Mouse (Mus musculus): ENCODE measurements around the gene Mecom. TPM values are rescaled to one million over a fixed set of nuclear protein-coding genes. Genes with fewer than 3 reads are reported as not detected.

Mecom gene
- polyA plus RNA-seq, 1 experiment from 2014 or later: 10.2 TPM

- Histone ChIP-seq H3K9me3 (ENCODE audit: control insufficient read depth, low read length) (no peaks in the 10 kb centered on the region), H3K9ac (ENCODE audit: low read depth, low read length) (no peak overlapping the region), H3K27me3 (replicated peaks; ENCODE audit: control insufficient read depth, insufficient read depth, low read length) (no peaks in the 10 kb centered on the region), H3K36me3 (ENCODE audit: control insufficient read depth, insufficient read depth, low read length) (no peaks in the 10 kb centered on the region), H3K4me2 (ENCODE audit: low read depth, low read length) (no peak overlapping the region), H3K4me3 (ENCODE audit: low read length) (no peak overlapping the region), H3K4me1 (ENCODE audit: control insufficient read depth, insufficient read depth, low read length) (no peaks in the 10 kb centered on the region), H3K27ac (ENCODE audit: low read length) (no peak overlapping the region)
- no peak for ATAC-seq
- WGBS: 69% methylated on average over 7 of the region's 7 CpGs
These were observed 148.9 kb downstream of the Mecom start for GRCm38 (mm10) chr3:30398911-30399310.

GRCm38 (mm10) chr3:30394911-30395310, 152.9 kb downstream of the Mecom start:
- H3K4me2 ChIP-seq (ENCODE audit: low read depth, low read length): no peak overlapping the region
- no peaks in the 10 kb centered on the region for H3K36me3 ChIP-seq (ENCODE audit: control insufficient read depth, insufficient read depth, low read length)
- no peak overlapping the region for H3K4me3 ChIP-seq (ENCODE audit: low read length)
- H3K9me3 ChIP-seq (ENCODE audit: control insufficient read depth, low read length): no peaks in the 10 kb centered on the region
- H3K9ac ChIP-seq (ENCODE audit: low read depth, low read length): no peak overlapping the region
- no peak for ATAC-seq
- no peaks in the 10 kb centered on the region for H3K27me3 ChIP-seq (replicated peaks; ENCODE audit: control insufficient read depth, insufficient read depth, low read length)
- H3K27ac ChIP-seq (ENCODE audit: low read length): no peak overlapping the region
- no peaks in the 10 kb centered on the region for H3K4me1 ChIP-seq (ENCODE audit: control insufficient read depth, insufficient read depth, low read length)
- 74% methylated on average over 4 of the region's 4 CpGs for WGBS

- Histone ChIP-seq H3K9me3 (ENCODE audit: control insufficient read depth, low read length) (no peaks in the 10 kb centered on the region), H3K4me2 (ENCODE audit: low read depth, low read length) (no peak overlapping the region), H3K9ac (ENCODE audit: low read depth, low read length) (no peak overlapping the region), H3K4me1 (ENCODE audit: control insufficient read depth, insufficient read depth, low read length) (no peaks in the 10 kb centered on the region), H3K36me3 (ENCODE audit: control insufficient read depth, insufficient read depth, low read length) (no peaks in the 10 kb centered on the region), H3K4me3 (ENCODE audit: low read length) (no peak overlapping the region), H3K27me3 (replicated peaks; ENCODE audit: control insufficient read depth, insufficient read depth, low read length) (no peaks in the 10 kb centered on the region), H3K27ac (ENCODE audit: low read length) (no peak overlapping the region)
- WGBS: 59% methylated on average over 4 of the region's 4 CpGs
- ATAC-seq: no peak
These were observed 155.1 kb downstream of the Mecom start for GRCm38 (mm10) chr3:30392662-30393061.

GRCm38 (mm10) chr3:30392218-30392617, 155.6 kb downstream of the Mecom start:
- Histone ChIP-seq H3K27ac (ENCODE audit: low read length) (no peak overlapping the region), H3K36me3 (ENCODE audit: control insufficient read depth, insufficient read depth, low read length) (no peaks in the 10 kb centered on the region), H3K4me3 (ENCODE audit: low read length) (no peak overlapping the region), H3K4me1 (ENCODE audit: control insufficient read depth, insufficient read depth, low read length) (no peaks in the 10 kb centered on the region), H3K4me2 (ENCODE audit: low read depth, low read length) (no peak overlapping the region), H3K9me3 (ENCODE audit: control insufficient read depth, low read length) (no peaks in the 10 kb centered on the region), H3K9ac (ENCODE audit: low read depth, low read length) (no peak overlapping the region), H3K27me3 (replicated peaks; ENCODE audit: control insufficient read depth, insufficient read depth, low read length) (no peaks in the 10 kb centered on the region)
- ATAC-seq: no peak
- 30% methylated on average over 4 of the region's 4 CpGs for WGBS

- Histone ChIP-seq H3K9ac (ENCODE audit: low read depth, low read length) (no peak overlapping the region), H3K36me3 (ENCODE audit: control insufficient read depth, insufficient read depth, low read length) (no peaks in the 10 kb centered on the region), H3K27me3 (replicated peaks; ENCODE audit: control insufficient read depth, insufficient read depth, low read length) (no peaks in the 10 kb centered on the region), H3K9me3 (ENCODE audit: control insufficient read depth, low read length) (no peaks in the 10 kb centered on the region), H3K4me3 (ENCODE audit: low read length) (no peak overlapping the region), H3K4me2 (ENCODE audit: low read depth, low read length) (no peak overlapping the region), H3K4me1 (ENCODE audit: control insufficient read depth, insufficient read depth, low read length) (no peaks in the 10 kb centered on the region), H3K27ac (ENCODE audit: low read length) (no peak overlapping the region)
- no peak for ATAC-seq
- 78% methylated on average over 5 of the region's 5 CpGs for WGBS
These were observed 157.5 kb downstream of the Mecom start for GRCm38 (mm10) chr3:30390346-30390745.

GRCm38 (mm10) chr3:30380273-30380672, 167.5 kb downstream of the Mecom start:
- ATAC-seq: no peak
- 40% methylated on average over 4 of the region's 4 CpGs for WGBS
- no peak overlapping the region for H3K27ac ChIP-seq (ENCODE audit: low read length)
- H3K27me3 ChIP-seq (replicated peaks; ENCODE audit: control insufficient read depth, insufficient read depth, low read length): no peaks in the 10 kb centered on the region
- H3K9me3 ChIP-seq (ENCODE audit: control insufficient read depth, low read length): no peaks in the 10 kb centered on the region
- no peak overlapping the region for H3K4me3 ChIP-seq (ENCODE audit: low read length)
- H3K36me3 ChIP-seq (ENCODE audit: control insufficient read depth, insufficient read depth, low read length): no peaks in the 10 kb centered on the region
- no peaks in the 10 kb centered on the region for H3K4me1 ChIP-seq (ENCODE audit: control insufficient read depth, insufficient read depth, low read length)
- H3K9ac ChIP-seq (ENCODE audit: low read depth, low read length): no peak overlapping the region
- no peak overlapping the region for H3K4me2 ChIP-seq (ENCODE audit: low read depth, low read length)

- Histone ChIP-seq H3K27ac (ENCODE audit: low read length) (no peak overlapping the region), H3K4me2 (ENCODE audit: low read depth, low read length) (no peak overlapping the region), H3K4me1 (ENCODE audit: control insufficient read depth, insufficient read depth, low read length) (no peaks in the 10 kb centered on the region), H3K27me3 (replicated peaks; ENCODE audit: control insufficient read depth, insufficient read depth, low read length) (no peaks in the 10 kb centered on the region), H3K9me3 (ENCODE audit: control insufficient read depth, low read length) (no peaks in the 10 kb centered on the region), H3K4me3 (ENCODE audit: low read length) (no peak overlapping the region), H3K9ac (ENCODE audit: low read depth, low read length) (no peak overlapping the region), H3K36me3 (ENCODE audit: control insufficient read depth, insufficient read depth, low read length) (no peaks in the 10 kb centered on the region)
- 51% methylated on average over 6 of the region's 6 CpGs for WGBS
- ATAC-seq: no peak
These were observed 168.5 kb downstream of the Mecom start for GRCm38 (mm10) chr3:30379301-30379700.

GRCm38 (mm10) chr3:30371472-30371871, 176.3 kb downstream of the Mecom start:
- Histone ChIP-seq H3K9ac (ENCODE audit: low read depth, low read length) (no peak overlapping the region), H3K27me3 (replicated peaks; ENCODE audit: control insufficient read depth, insufficient read depth, low read length) (no peaks in the 10 kb centered on the region), H3K4me1 (ENCODE audit: control insufficient read depth, insufficient read depth, low read length) (no peaks in the 10 kb centered on the region), H3K9me3 (ENCODE audit: control insufficient read depth, low read length) (no peaks in the 10 kb centered on the region), H3K4me3 (ENCODE audit: low read length) (no peak overlapping the region), H3K27ac (ENCODE audit: low read length) (no peak overlapping the region), H3K36me3 (ENCODE audit: control insufficient read depth, insufficient read depth, low read length) (no peaks in the 10 kb centered on the region), H3K4me2 (ENCODE audit: low read depth, low read length) (no peak overlapping the region)
- ATAC-seq: no peak
- 48% methylated on average over 7 of the region's 7 CpGs for WGBS

- no peak overlapping the region for H3K4me2 ChIP-seq (ENCODE audit: low read depth, low read length)
These were observed 176.8 kb downstream of the Mecom start for GRCm38 (mm10) chr3:30370860-30371455.

GRCm38 (mm10) chr3:30366621-30367020, 181.2 kb downstream of the Mecom start:
- Histone ChIP-seq H3K4me1 (ENCODE audit: control insufficient read depth, insufficient read depth, low read length) (no peaks in the 10 kb centered on the region), H3K4me3 (ENCODE audit: low read length) (no peak overlapping the region), H3K4me2 (ENCODE audit: low read depth, low read length) (no peak overlapping the region), H3K9me3 (ENCODE audit: control insufficient read depth, low read length) (no peaks in the 10 kb centered on the region), H3K9ac (ENCODE audit: low read depth, low read length) (no peak overlapping the region), H3K27me3 (replicated peaks; ENCODE audit: control insufficient read depth, insufficient read depth, low read length) (no peaks in the 10 kb centered on the region), H3K27ac (ENCODE audit: low read length) (no peak overlapping the region), H3K36me3 (ENCODE audit: control insufficient read depth, insufficient read depth, low read length) (no peaks in the 10 kb centered on the region)
- no peak for ATAC-seq
- WGBS: 88% methylated on average over 7 of the region's 7 CpGs

More at GRCm38 (mm10) chr3:30370860-30371455, 176.8 kb downstream of the Mecom start:
- Histone ChIP-seq H3K9me3 (ENCODE audit: control insufficient read depth, low read length) (no peaks in the 10 kb centered on the region), H3K36me3 (ENCODE audit: control insufficient read depth, insufficient read depth, low read length) (no peaks in the 10 kb centered on the region), H3K4me3 (ENCODE audit: low read length) (no peak overlapping the region), H3K9ac (ENCODE audit: low read depth, low read length) (no peak overlapping the region), H3K27ac (ENCODE audit: low read length) (no peak overlapping the region), H3K27me3 (replicated peaks; ENCODE audit: control insufficient read depth, insufficient read depth, low read length) (no peaks in the 10 kb centered on the region), H3K4me1 (ENCODE audit: control insufficient read depth, insufficient read depth, low read length) (no peaks in the 10 kb centered on the region)
- no peak for ATAC-seq
- WGBS: 54% methylated on average over 16 of the region's 16 CpGs
